Mouse (Mus musculus) ES-Bruce4 (cell line): ENCODE measurements around the gene Ergic1.

Experiments used
- CTCF ChIP-seq: IDR thresholded peaks from one replicate; pipeline ENCODE4 v1.8.1; 2011; ENCODE audit warnings: low read depth, low read length
- EP300 ChIP-seq: IDR thresholded peaks from 2 replicates; pipeline ENCODE4 v1.6.1; 2011; ENCODE audit warnings: low read depth, low read length; ENCODE audit not compliant: insufficient read depth

DNA sequence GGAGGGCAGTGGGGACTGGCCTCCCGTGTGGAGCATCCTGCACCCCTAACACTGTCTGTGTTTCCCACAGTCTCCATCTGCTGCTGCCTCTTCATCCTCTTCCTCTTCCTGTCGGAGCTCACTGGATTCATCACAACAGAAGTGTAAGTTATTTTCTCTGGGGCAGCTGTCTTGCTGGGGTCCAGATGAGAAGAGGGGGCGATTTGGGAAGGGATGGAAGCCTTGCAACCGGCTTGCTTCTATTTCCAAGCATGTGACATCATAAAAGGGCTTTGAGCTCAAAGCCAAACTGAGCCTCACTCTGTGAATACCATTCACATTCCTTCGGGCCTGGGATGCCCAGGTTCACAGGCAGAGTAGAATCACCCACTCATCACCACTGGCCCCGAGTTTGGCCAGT lies 53.0 kb downstream of the Ergic1 start:
- TF ChIP-seq EP300 (no peak), CTCF (no peak)
